Mouse (Mus musculus) megakaryocyte-erythroid progenitor cell, adult 5-6 weeks (primary cell): ENCODE measurements at regions not wholly inside any gene's neighbourhood (a gene's known extent, or its start where the extent isn't known, plus 50 kb on each side); places are given as distances from the start of the nearest gene placed in this dataset.

ENCODE experiments used
- ATAC-seq: replicated peaks from 2 replicates; pipeline ENCODE4 v1.8.0; 2016; ENCODE audit warnings: mild to moderate bottlenecking, inconsistent platforms; ENCODE audit not compliant: severe bottlenecking, poor library complexity, low FRiP score, low TSS enrichment

GRCm38 (mm10) chr4:9218380-9218779, 979.5 kb upstream of the Car8 start:
- no peak for ATAC-seq

- no peak for ATAC-seq
Observed at GRCm38 (mm10) chr4:9208606-9209005, 969.8 kb upstream of the Car8 start.

GRCm38 (mm10) chr4:9200012-9200411, 961.2 kb upstream of the Car8 start:
- ATAC-seq: no peak

- ATAC-seq: no peak
Observed at GRCm38 (mm10) chr4:9196435-9196834, 957.6 kb upstream of the Car8 start.

GRCm38 (mm10) chr4:9193121-9193520, 954.3 kb upstream of the Car8 start:
- no peak for ATAC-seq

- ATAC-seq: no peak
Observed at GRCm38 (mm10) chr4:9185156-9185875, 946.5 kb upstream of the Car8 start.

- peak; percentile 84 for ATAC-seq
Observed at GRCm38 (mm10) chr4:9184451-9185121, 945.7 kb upstream of the Car8 start.

- ATAC-seq: no peak
Observed at GRCm38 (mm10) chr4:9174365-9174764, 935.5 kb upstream of the Car8 start.

- no peak for ATAC-seq
Observed at GRCm38 (mm10) chr4:9162374-9162773, 923.5 kb upstream of the Car8 start.

GRCm38 (mm10) chr4:9161814-9162133, 922.9 kb upstream of the Car8 start:
- no peak for ATAC-seq

GRCm38 (mm10) chr4:9161068-9161813, 922.4 kb upstream of the Car8 start:
- no peak for ATAC-seq

- ATAC-seq: no peak
Observed at GRCm38 (mm10) chr4:9147732-9148131, 908.9 kb upstream of the Car8 start.

GRCm38 (mm10) chr4:9144226-9145215, 905.7 kb upstream of the Car8 start:
- ATAC-seq: peak; percentile 92

GRCm38 (mm10) chr4:9143087-9143486, 904.2 kb upstream of the Car8 start:
- no peak for ATAC-seq

- no peak for ATAC-seq
Observed at GRCm38 (mm10) chr4:9141946-9142683, 903.3 kb upstream of the Car8 start.

GRCm38 (mm10) chr4:9140691-9141090, 901.9 kb upstream of the Car8 start:
- no peak for ATAC-seq

GRCm38 (mm10) chr4:9136657-9137056, 897.8 kb upstream of the Car8 start:
- ATAC-seq: no peak

GRCm38 (mm10) chr4:9136188-9136569, 897.3 kb upstream of the Car8 start:
- peak; percentile 12; the same call in 1 of the 2 replicates for ATAC-seq
